Mouse (Mus musculus) lung, postnatal 25 days (tissue): ENCODE data around the gene Slc15a3.

Source experiments
- DNase-seq: peaks from one replicate; pipeline ENCODE4 v3.0.0; 2022; ENCODE audit warnings: low spot score

The Slc15a3 gene

DNA sequence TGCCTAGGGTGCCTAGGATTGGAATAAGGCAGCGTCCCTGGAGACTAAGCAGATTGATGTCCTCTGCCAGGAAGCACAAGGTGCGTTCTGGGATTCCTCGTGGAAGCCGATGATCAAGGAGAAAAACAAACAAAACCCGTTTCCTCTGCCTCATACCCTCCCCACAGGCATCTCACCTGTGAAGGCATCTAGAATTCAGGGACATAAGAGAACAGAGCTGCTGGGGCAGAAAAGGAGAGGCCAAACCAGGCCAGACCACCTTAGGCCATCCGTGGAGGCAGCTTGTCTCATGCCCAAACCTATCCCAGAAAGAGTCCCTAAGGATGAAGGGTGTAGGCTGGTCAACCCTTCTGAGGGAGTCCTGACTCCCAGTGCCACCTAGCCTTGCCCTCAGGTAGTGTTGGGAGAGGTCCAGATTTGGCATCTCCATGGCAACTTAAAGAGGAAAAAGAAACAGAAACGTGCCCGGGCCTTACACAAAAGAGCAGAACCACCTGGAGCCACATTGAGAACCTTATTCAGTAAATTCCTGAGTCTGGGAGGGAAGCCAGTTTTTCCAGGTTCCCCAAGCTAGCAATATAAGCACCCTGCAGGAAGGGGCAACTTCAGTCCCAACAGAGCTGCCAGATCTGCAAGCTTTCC is 30.5 kb downstream of the Slc15a3 start, which contains the start of gene Tmem132a:
TSS of gene Tmem132a (minus strand) at position 55 of the 642 bp plus-strand sequence.
- DNase-seq = peak; percentile 57

DNA sequence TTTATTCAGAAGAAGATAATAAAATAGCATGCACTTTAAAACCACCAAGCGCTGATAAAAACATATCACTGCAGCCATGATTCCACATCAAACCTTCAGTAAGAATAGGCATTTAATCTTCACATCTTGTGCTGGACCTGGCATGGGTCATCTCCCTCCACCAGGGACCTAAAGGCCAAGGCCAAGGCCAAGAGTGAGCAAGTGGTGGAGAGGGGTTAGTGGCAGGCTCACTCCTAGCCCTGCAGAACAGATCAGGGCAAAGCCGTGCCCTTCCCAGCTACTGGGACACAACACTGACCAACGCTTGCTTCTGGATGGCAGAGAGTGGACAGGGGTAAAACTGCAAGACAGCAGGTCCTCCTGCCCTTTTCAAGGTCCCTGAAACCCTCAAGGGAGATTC is 31.1 kb downstream of the Slc15a3 start:
- DNase-seq = no peak

GRCm38 (mm10) chr19:10871328-10871961 is 31.9 kb downstream of the Slc15a3 start:
- no peak for DNase-seq

DNA sequence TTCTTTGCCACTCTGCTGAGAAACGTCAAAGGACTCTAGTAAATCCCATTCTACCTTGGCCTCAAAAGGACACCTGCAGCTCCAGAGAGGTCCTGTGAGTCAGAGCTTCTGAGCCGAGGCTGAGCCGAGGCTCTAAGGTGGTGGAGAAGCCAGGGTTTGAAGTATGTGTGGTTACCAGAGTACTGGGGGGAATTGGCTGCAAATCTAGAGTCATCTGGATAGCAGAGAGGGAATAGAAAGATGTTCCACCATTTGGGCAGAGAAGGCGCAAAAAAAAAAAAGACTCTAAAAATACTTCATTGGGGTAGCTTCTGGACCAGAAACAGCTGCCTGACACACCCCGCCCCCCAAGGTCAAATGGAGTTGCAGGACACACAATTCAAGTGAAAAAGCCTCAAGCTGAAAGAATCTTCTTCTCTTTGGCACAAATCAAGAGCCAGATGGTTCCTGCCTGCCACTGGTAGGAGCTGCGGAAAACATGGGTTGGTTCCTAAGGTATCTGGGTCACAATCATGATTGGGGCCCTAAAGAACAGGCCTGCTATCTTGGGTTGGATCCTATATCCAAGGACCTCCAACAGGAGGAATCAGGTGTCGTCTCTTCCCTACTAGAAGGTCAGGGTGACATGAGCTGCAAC is 38.8 kb downstream of the Slc15a3 start:
- peak; percentile 28 for DNase-seq

- peak; percentile 79 for DNase-seq
Measured at GRCm38 (mm10) chr19:10880085-10880974, 40.8 kb downstream of the Slc15a3 start.

- no peak for DNase-seq
Measured at GRCm38 (mm10) chr19:10880975-10881425, 41.5 kb downstream of the Slc15a3 start.

- peak; percentile 94 for DNase-seq
Measured at GRCm38 (mm10) chr19:10881426-10882154, 42.1 kb downstream of the Slc15a3 start, which contains the start of gene Tmem109. Gene Tmem109 (minus strand): TSS chr19:10882001.

DNA sequence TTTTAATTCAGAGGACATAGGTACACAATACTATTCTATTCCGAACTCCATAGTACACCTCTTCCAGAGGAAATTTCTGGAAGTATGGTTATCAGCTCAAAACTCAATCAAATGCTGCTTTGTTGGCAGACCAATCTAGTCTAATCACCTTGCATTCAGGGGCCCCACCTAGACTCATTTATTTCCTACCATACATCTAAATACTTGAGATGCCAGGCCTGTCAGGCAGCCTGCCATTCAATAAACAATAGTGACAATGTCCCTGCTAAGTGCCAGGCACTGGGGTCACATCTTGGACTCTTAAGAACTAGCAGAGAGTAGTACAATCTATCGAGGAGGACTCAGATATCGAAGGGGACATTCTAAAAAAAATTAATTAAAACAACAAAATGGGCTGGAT is 52.7 kb downstream of the Slc15a3 start:
- DNase-seq = peak; percentile 38

DNA sequence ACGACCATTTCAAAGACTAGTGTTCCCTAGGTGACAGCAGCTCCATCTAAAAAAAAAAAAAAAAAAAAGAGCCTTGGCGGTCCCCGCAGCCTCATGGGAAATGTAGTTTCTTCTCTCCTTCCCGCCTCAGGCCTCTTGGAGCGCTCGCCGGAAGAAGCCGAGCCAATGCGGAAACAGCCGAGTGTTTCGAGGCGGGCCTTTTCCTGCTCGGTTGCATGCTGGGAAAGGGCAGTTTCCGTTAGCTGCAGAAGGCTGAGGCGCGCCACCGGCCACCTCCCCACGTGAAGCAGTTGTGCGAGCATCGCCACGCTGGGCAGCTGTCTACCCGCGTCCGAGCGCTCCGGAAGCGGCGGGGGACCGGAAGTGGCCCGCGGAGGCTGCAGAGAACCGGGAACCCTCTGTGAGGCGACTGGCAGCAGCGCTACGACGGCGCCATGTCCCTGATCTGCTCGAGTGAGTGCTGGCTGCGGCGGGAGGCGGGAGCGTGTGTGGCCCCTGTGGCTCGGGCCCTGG is 55.5 kb downstream of the Slc15a3 start, which contains the start of gene Prpf19:
TSS of gene Prpf19 (plus strand) at position 216 of the 513 bp plus-strand sequence.
- DNase-seq = peak; percentile 98

- DNase-seq = no peak
Measured at GRCm38 (mm10) chr19:10895708-10896107, 56.2 kb downstream of the Slc15a3 start.

DNA sequence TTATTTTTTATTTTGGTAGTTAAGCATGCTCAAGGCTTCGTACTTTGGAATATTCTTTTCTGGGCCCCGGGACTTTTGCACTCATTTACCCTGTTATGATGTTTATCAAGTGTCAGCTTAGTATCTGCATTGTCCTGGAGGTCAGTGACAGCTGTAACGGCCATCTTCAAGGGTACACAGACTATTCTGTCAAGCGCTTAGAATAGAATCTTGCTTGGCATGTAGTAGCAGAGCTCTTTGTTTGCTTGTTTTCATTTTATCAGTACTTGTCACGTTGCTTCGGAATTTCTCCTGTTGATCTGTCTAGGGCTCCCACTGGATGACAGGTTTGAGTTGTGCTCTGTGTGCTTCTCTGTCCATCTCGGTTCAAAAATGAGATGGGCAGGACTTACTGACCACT is 57.3 kb downstream of the Slc15a3 start:
- no peak for DNase-seq

DNA sequence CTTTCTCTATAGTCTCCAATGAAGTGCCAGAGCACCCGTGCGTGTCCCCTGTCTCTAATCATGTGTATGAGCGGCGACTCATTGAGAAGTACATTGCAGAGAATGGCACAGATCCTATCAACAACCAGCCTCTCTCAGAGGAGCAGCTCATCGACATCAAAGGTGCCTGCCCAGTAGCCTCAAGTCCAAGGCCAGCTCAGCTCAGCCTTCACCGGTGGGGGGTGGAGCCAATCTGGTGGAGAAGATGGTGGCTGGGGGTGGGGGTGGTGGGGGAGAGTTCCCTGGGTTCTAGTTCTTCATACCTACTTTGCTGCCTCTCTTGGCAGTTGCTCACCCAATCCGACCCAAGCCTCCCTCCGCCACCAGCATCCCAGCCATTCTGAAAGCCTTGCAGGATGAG is 58.0 kb downstream of the Slc15a3 start:
- no peak for DNase-seq

GRCm38 (mm10) chr19:10900315-10900714 is 60.8 kb downstream of the Slc15a3 start:
- DNase-seq = no peak

GRCm38 (mm10) chr19:10901046-10901445 is 61.5 kb downstream of the Slc15a3 start:
- no peak for DNase-seq

DNA sequence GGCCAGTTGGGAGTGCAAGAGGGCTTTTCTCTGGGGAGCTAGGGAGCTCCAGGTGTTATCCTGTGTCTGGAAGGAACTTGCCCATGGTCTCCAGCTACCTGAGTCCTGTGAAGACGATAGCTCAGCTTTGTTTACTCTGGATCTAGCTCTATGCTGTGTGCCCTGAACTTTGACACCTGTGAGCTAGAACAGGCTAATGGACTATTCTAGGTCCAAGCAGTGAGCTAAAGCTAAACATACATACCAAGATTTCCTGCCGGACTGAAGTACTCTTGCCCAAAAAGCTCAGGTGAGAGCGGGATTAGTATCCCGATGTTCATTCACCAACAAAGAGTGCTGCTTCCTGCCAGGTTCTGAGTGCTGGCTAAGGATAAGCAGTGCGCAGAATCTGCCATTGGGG is 65.0 kb downstream of the Slc15a3 start:
- DNase-seq = no peak

DNA sequence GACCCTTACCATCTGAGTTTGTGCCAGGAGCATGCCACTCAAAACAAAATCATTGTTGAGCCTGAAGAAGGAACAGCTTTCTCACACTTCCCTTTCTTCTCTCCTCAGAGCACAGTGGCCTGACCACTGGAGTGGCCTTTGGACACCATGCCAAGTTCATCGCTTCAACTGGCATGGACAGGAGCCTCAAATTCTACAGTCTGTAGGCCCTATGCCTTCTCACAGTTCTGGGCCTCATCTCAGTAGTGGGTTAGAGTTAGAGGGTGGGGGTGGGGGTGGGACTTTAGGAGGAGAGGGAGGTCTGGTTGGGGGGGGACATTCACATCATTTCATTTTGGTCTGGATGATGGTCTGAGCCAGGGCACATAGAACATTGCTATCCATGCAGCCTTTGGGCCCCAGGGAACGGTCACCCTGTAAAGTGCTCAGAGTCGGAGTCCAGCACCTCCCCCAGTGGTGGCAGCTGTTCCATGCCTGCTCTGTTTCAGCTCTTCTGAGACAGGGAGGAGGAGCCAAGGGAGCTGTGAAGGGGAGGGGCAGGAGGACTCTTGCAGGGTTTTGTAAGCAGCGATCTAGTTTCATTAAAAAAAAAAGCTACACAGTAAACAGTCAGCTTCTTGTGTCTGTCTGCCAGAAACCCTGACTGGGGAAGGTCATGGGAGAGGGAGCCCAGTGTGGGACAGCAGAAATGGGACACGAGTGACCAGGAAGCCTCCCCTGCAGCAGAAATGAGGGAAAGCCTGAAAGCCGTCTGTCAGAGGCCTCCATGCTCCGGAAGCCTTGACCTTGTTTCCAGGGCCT is 65.6 kb downstream of the Slc15a3 start:
- peak; percentile 81 for DNase-seq

DNA sequence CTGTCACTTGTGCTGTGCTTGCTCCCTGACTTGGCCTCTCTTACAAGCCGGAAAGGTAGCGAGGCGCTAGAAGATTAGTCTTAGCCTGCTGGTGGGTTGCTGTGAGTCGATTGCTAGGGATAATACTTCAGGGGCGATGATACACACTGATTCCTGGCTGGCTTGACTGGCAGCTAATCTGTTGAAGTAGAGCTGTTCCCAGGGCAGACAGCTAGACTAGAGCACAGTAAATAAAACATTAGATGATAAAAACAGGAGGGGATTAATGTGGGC is 66.1 kb downstream of the Slc15a3 start:
- no peak for DNase-seq

GRCm38 (mm10) chr19:10907891-10908290 is 68.4 kb downstream of the Slc15a3 start:
- DNase-seq = peak; percentile 64
